Mouse (Mus musculus) embryonic fibroblast, embryonic 13.5 days (primary cell): ENCODE results near the gene Olfr520.

ENCODE experiments used
- CTCF ChIP-seq: IDR thresholded peaks from 2 replicates; pipeline ENCODE4 v1.5.1; 2011; ENCODE audit warnings: mild to moderate bottlenecking, control low read depth, low read length, moderate library complexity, borderline replicate concordance; ENCODE audit not compliant: insufficient read depth
- POLR2A ChIP-seq: IDR thresholded peaks from 2 replicates; pipeline ENCODE4 v1.6.1; 2011; ENCODE audit warnings: low read depth, mild to moderate bottlenecking, control low read depth, low read length, moderate library complexity

- TF ChIP-seq CTCF (peak; percentile 34; the same call in 1 of the 2 replicates), POLR2A (no peak)
Observed at GRCm38 (mm10) chr7:99710476-99710875, 19.6 kb upstream of the Olfr520 start.
